8 mouse cellular contexts compared by ENCODE assay signal in the genomic region with DNA sequence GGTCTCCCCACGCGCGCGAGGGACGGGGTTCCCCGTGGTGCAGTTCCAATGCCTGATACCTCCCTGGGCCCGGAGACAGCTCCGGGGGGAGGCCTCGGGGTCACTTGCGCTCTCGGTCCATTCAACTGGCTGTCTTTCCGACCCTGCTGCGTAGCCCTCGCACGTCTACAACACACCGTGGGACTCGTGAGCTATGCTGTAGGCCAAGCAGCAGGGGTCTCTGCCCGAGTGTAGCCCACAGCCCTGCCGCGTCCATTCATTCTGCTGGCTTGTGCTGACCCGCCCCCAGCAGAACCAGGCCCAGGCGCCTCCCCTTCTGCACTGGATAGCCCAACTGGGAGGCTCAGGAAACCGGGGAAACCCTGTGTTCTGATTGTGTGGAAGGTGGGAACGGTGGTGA. TPM values are rescaled to one million over a fixed set of nuclear protein-coding genes. Genes with fewer than 3 reads are reported as not detected.
A peak's percentile ranks its signal among the peaks of the same experiment; 100 is the strongest.
DNase-seq lines count a peak whose midpoint lies in the region; ATAC-seq and TF ChIP-seq lines count a peak whose summit lies in the region.

No protein-coding gene starts in this region.

- H3K9ac ChIP-seq in heart, embryonic 11.5 days (ENCODE audit: low read depth, low read length): peak overlapping the region; percentile 82
- peak overlapping the region; percentile 76 for H3K9ac ChIP-seq in forebrain, postnatal 0 days
- peak overlapping the region; percentile 62 for H3K9ac ChIP-seq in midbrain, embryonic 12.5 days (replicated peaks)

- peak overlapping the region; percentile 65 for H3K27ac ChIP-seq in heart, embryonic 11.5 days (ENCODE audit: low read depth, low read length)
- H3K27ac ChIP-seq in forebrain, postnatal 0 days (ENCODE audit: low read depth, low read length): peak overlapping the region; percentile 85
- H3K27ac ChIP-seq in limb, embryonic 10.5 days: peak overlapping the region; percentile 89
- peak overlapping the region; percentile 35 for H3K27ac ChIP-seq in midbrain, embryonic 12.5 days (replicated peaks)

- under 1% methylated on average over 24 of the region's 24 CpGs for WGBS in heart, embryonic 11.5 days (ENCODE audit: insufficient replicate concordance)
- WGBS in forebrain, postnatal 0 days: 1% methylated on average over 24 of the region's 24 CpGs
- WGBS in limb, embryonic 10.5 days: under 1% methylated on average over 24 of the region's 24 CpGs
- WGBS in midbrain, embryonic 12.5 days: 0% methylated on average over 24 of the region's 24 CpGs

- no peak; the same call in 1 of the 2 replicates for TF ChIP-seq CTCF in forebrain, postnatal 0 days (IDR thresholded peaks at IDR 0.05; ENCODE audit: low read depth)

- no peaks in the 10 kb centered on the region for H3K9me3 ChIP-seq in heart, embryonic 11.5 days (replicated peaks; ENCODE audit: control insufficient read depth, low read length)
- H3K9me3 ChIP-seq in forebrain, postnatal 0 days (ENCODE audit: low read length): no peaks in the 10 kb centered on the region
- H3K9me3 ChIP-seq in limb, embryonic 10.5 days (replicated peaks): no peaks in the 10 kb centered on the region
- H3K9me3 ChIP-seq in midbrain, embryonic 12.5 days: no peaks in the 10 kb centered on the region

- peak overlapping the region; percentile 100 for H3K4me2 ChIP-seq in heart, embryonic 11.5 days
- H3K4me2 ChIP-seq in forebrain, postnatal 0 days (ENCODE audit: low read depth): peak overlapping the region; percentile 88
- peak overlapping the region; percentile 81 for H3K4me2 ChIP-seq in midbrain, embryonic 12.5 days (replicated peaks)

- DNase-seq in heart, postnatal 10 days: no peak
- peak; percentile 62 for DNase-seq in NIH3T3 (ENCODE audit: low read depth)
- DNase-seq in forebrain, postnatal 0 days: no peak
- no peak for DNase-seq in limb, embryonic 10.5 days (ENCODE audit: low spot score)
- no peak for DNase-seq in frontal cortex, adult 2 months (ENCODE audit: extremely low spot score in 1 of 2, low spot score in 1 of 2)
- DNase-seq in urinary bladder, postnatal 4 days (ENCODE audit: low spot score in 2 of 2): no peak

- peaks cover 15% of the 10 kb centered on the region for H3K4me1 ChIP-seq in heart, embryonic 11.5 days (ENCODE audit: control insufficient read depth, insufficient read depth, low read length)
- no peaks in the 10 kb centered on the region for H3K4me1 ChIP-seq in forebrain, postnatal 0 days (ENCODE audit: insufficient read depth)
- H3K4me1 ChIP-seq in limb, embryonic 10.5 days: peaks cover 12% of the 10 kb centered on the region
- H3K4me1 ChIP-seq in midbrain, embryonic 12.5 days: peaks cover 9% of the 10 kb centered on the region

- intact Hi-C loops in heart, postnatal 10 days (cut with DNase I): loop anchor here (2.0 to 5.0 kb wide), 3 partner anchors 70 to 158 kb away; partner anchors contain the start of gene Gins1

- no peaks in the 10 kb centered on the region for H3K27me3 ChIP-seq in heart, embryonic 11.5 days (ENCODE audit: control insufficient read depth, insufficient read depth, low read length)
- H3K27me3 ChIP-seq in forebrain, postnatal 0 days (ENCODE audit: insufficient read depth, low read length): no peaks in the 10 kb centered on the region; the same call in 1 of the 2 replicates
- no peaks in the 10 kb centered on the region for H3K27me3 ChIP-seq in limb, embryonic 10.5 days (ENCODE audit: low read depth, poor library complexity, severe bottlenecking)
- peaks cover 13% of the 10 kb centered on the region for H3K27me3 ChIP-seq in midbrain, embryonic 12.5 days

- no peaks in the 10 kb centered on the region for H3K36me3 ChIP-seq in heart, embryonic 11.5 days (ENCODE audit: control insufficient read depth, insufficient read depth, low read length)
- peaks cover 21% of the 10 kb centered on the region for H3K36me3 ChIP-seq in forebrain, postnatal 0 days (ENCODE audit: insufficient read depth)
- peaks cover 14% of the 10 kb centered on the region for H3K36me3 ChIP-seq in limb, embryonic 10.5 days
- peaks cover 14% of the 10 kb centered on the region; the same call in 1 of the 2 replicates for H3K36me3 ChIP-seq in midbrain, embryonic 12.5 days

- peak overlapping the region; percentile 74 for H3K4me3 ChIP-seq in heart, embryonic 11.5 days (ENCODE audit: low read depth, low read length)
- H3K4me3 ChIP-seq in forebrain, postnatal 0 days (ENCODE audit: low read depth, low read length): peak overlapping the region; percentile 74
- H3K4me3 ChIP-seq in limb, embryonic 10.5 days: peak overlapping the region; percentile 84
- peak overlapping the region; percentile 54 for H3K4me3 ChIP-seq in midbrain, embryonic 12.5 days

- ATAC-seq in heart, embryonic 11.5 days (replicated peaks; ENCODE audit: insufficient number of reproducible peaks, low FRiP score, low TSS enrichment): peak; percentile 75
- ATAC-seq in forebrain, postnatal 0 days: peak; percentile 76
- ATAC-seq in midbrain, embryonic 12.5 days (ENCODE audit: low FRiP score, low read depth): peak; percentile 88

RNA-seq across cellular contexts. Expression of gene Entpd6, which starts 0.4 kb away (rescaled TPM):
- polyA plus RNA-seq in heart, embryonic 11.5 days (2014; fragmentation: Nextera tagmentation; extraction: Ambion mirVana): 18.9 and 20.2 TPM in 2 replicates
- 10 to 100 TPM; 15.2 to 16.1 TPM for total RNA-seq in heart, postnatal 10 days (2021)
- total RNA-seq in forebrain, postnatal 0 days (2014; rRNA removed): 74.3 and 93.6 TPM in 2 replicates
- polyA plus RNA-seq in forebrain, postnatal 0 days (2015; fragmentation: Nextera tagmentation; extraction: Ambion mirVana): 57.7 and 76.0 TPM in 2 replicates
- 35.1 and 35.7 TPM in 2 replicates for polyA plus RNA-seq in limb, embryonic 10.5 days (2016; fragmentation: Nextera tagmentation; extraction: Ambion mirVana)
- polyA plus RNA-seq in midbrain, embryonic 12.5 days (2016; fragmentation: Nextera tagmentation; extraction: Ambion mirVana): 30.4 and 32.0 TPM in 2 replicates
- 55.0 and 56.5 TPM in 2 replicates for polyA plus RNA-seq in frontal cortex, adult 2 months (2012; rRNA removed)

RNA-seq across cellular contexts. Expression of gene Pygb, which starts 37.3 kb away (rescaled TPM):
- 84.4 and 120 TPM in 2 replicates for polyA plus RNA-seq in heart, embryonic 11.5 days (2014; fragmentation: Nextera tagmentation; extraction: Ambion mirVana)
- 100 to 1,000 TPM; 374 to 404 TPM for total RNA-seq in heart, postnatal 10 days (2021)
- total RNA-seq in forebrain, postnatal 0 days (2014; rRNA removed): 146 and 174 TPM in 2 replicates
- 81.3 and 102 TPM in 2 replicates for polyA plus RNA-seq in forebrain, postnatal 0 days (2015; fragmentation: Nextera tagmentation; extraction: Ambion mirVana)
- polyA plus RNA-seq in limb, embryonic 10.5 days (2016; fragmentation: Nextera tagmentation; extraction: Ambion mirVana): 48.7 and 61.1 TPM in 2 replicates
- 77.4 and 80.1 TPM in 2 replicates for polyA plus RNA-seq in midbrain, embryonic 12.5 days (2016; fragmentation: Nextera tagmentation; extraction: Ambion mirVana)
- polyA plus RNA-seq in frontal cortex, adult 2 months (2012; rRNA removed): 123 and 125 TPM in 2 replicates

Comparison
In these comparisons a context has a peak if more than half of its experiments do, and no peak if none do; other contexts are left out.
1. H3K27ac ChIP-seq: peak in every context shown above with its lines; median percentile 89 in limb, embryonic 10.5 days; 85 in forebrain, postnatal 0 days; 65 in heart, embryonic 11.5 days; 35 in midbrain, embryonic 12.5 days.